25 mouse cellular contexts compared by ENCODE assay signal in the genomic region with DNA sequence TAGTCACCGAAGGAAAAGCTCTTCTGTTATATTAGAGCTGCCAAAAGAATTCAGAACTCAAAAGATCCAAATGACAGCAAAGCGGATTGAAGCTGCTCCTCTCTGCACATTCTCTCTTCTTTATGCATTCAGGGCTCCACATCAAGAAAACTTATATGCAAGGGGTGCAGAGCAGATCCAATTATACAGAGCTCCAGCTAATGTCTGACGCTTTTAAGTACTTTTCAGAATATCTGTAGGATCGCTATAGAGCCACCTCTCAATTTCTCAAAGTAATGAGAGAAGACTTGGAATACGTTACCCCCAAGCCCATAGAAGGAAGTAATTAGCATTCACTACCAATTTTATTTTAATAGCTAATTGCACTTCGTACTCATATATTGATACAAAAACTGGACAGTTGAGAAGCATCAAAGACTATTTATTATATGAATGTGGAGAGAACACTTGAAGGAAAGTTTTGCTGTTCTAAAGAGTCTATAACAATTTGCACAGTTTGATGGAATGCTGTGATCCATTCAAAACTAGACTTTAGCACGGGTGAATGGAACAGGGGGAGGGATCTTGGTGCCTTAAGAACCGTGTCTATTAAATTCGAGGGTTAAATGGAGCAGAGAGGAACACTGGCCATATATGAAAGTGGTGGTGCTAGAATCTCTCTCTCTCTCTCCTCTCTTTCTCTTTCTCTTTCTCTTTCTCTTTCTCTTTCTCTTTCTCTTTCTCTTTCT.
"Had no signal": no experiment of that assay in that cellular context is flagged by ENCODE, and none has a peak within 500 bp of the region (broad histone marks: within the 10 kb centered on the region; RNA-seq: fewer than 3 reads in every experiment).

No protein-coding gene starts in this region.

- ATAC-seq: liver, embryonic 12.5 days had no signal

- H3K4me1 ChIP-seq: kidney, embryonic 15.5 days; limb, embryonic 10.5 days; limb, embryonic 13.5 days; liver, embryonic 12.5 days; liver, embryonic 15.5 days; lung, embryonic 15.5 days; megakaryocyte, embryonic 14.5 days; neural tube, embryonic 12.5 days; neural tube, embryonic 15.5 days had no signal

- H3K4me2 ChIP-seq: kidney, embryonic 15.5 days; limb, embryonic 13.5 days; liver, embryonic 12.5 days; liver, embryonic 15.5 days; lung, embryonic 15.5 days; neural tube, embryonic 12.5 days; neural tube, embryonic 15.5 days had no signal

- H3K27me3 ChIP-seq: kidney, embryonic 15.5 days; limb, embryonic 13.5 days; liver, embryonic 12.5 days; liver, embryonic 15.5 days; lung, embryonic 15.5 days; megakaryocyte, embryonic 14.5 days; neural tube, embryonic 12.5 days; neural tube, embryonic 15.5 days had no signal

- H3K4me3 ChIP-seq: kidney, embryonic 15.5 days; layer of hippocampus, adult 2 months; limb, embryonic 10.5 days; limb, embryonic 13.5 days; liver, embryonic 12.5 days; liver, embryonic 15.5 days; lung, embryonic 15.5 days; megakaryocyte, embryonic 14.5 days; midbrain, embryonic 10.5 days; neural tube, embryonic 12.5 days; neural tube, embryonic 15.5 days had no signal

- DNase-seq: kidney, postnatal 25 days; layer of hippocampus, adult 9-11 months; liver; lung, adult 18-20 months; lung, postnatal 10 days; lung, postnatal 36 days; midbrain, embryonic 14.5 days; right cerebral cortex, adult 18-20 months; right cerebral cortex, postnatal 14 days; right cerebral cortex, postnatal 4 days; thymus, adult 2 months; thymus, postnatal 14 days; thymus, postnatal 4 days had no signal

- H3K9ac ChIP-seq: kidney, embryonic 15.5 days; limb, embryonic 13.5 days; liver, embryonic 12.5 days; liver, embryonic 15.5 days; lung, embryonic 15.5 days; neural tube, embryonic 12.5 days; neural tube, embryonic 15.5 days had no signal

- H3K27ac ChIP-seq: kidney, embryonic 15.5 days; layer of hippocampus, adult 2 months; limb, embryonic 10.5 days; limb, embryonic 13.5 days; liver, embryonic 12.5 days; liver, embryonic 15.5 days; lung, embryonic 15.5 days; midbrain, embryonic 10.5 days; neural tube, embryonic 12.5 days; neural tube, embryonic 15.5 days; stomach, postnatal 0 days had no signal

- H3K36me3 ChIP-seq: kidney, embryonic 15.5 days; limb, embryonic 10.5 days; limb, embryonic 13.5 days; liver, embryonic 12.5 days; liver, embryonic 15.5 days; lung, embryonic 15.5 days; midbrain, embryonic 10.5 days; neural tube, embryonic 12.5 days; neural tube, embryonic 15.5 days had no signal

- H3K9me3 ChIP-seq: kidney, embryonic 15.5 days; limb, embryonic 10.5 days; limb, embryonic 13.5 days; liver, embryonic 12.5 days; liver, embryonic 15.5 days; lung, embryonic 15.5 days; megakaryocyte, embryonic 14.5 days; midbrain, embryonic 10.5 days; neural tube, embryonic 12.5 days; neural tube, embryonic 15.5 days had no signal
